ENCODE assay signal across 23 mouse cellular contexts in the genomic region with DNA sequence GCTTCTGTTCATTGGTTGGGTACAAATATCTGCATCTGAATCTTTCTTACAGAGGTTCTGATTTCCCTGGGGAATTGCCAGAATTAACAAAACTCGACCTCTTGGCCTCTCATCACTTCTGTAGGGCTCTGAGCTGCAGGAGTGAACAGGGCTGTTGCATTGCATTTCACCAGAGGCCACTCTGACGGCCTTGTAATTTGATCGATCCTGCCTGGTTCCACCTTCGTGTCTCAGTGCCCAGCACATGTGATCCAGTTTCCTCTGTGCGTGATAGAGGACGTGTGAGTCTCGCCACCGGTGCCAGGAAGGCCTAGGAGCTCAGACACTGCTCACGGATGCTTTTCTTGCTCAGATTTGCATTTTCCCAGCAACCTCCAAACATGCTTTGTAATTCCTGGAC. TPM values are rescaled to one million over a fixed set of nuclear protein-coding genes. Genes with fewer than 3 reads are reported as not detected.
"Had no signal": no experiment of that assay in that cellular context is flagged by ENCODE, and none has a peak within 500 bp of the region (broad histone marks: within the 10 kb centered on the region; RNA-seq: fewer than 3 reads in every experiment).

No protein-coding gene starts in this region.

- H3K9me3 ChIP-seq: kidney, embryonic 15.5 days; limb, embryonic 13.5 days; liver, embryonic 12.5 days; liver, embryonic 15.5 days; midbrain, embryonic 12.5 days; midbrain, embryonic 15.5 days; neural tube, embryonic 13.5 days had no signal

- H3K27ac ChIP-seq: kidney, embryonic 15.5 days; left cerebral cortex, adult 2 months; limb, embryonic 13.5 days; liver, embryonic 12.5 days; liver, embryonic 15.5 days; macrophage; midbrain, embryonic 12.5 days; midbrain, embryonic 15.5 days; neural tube, embryonic 13.5 days; stomach, postnatal 0 days had no signal

- ATAC-seq: liver, embryonic 12.5 days; midbrain, embryonic 15.5 days had no signal

- H3K9ac ChIP-seq: kidney, embryonic 15.5 days; limb, embryonic 13.5 days; liver, embryonic 12.5 days; liver, embryonic 15.5 days; midbrain, embryonic 12.5 days; midbrain, embryonic 15.5 days; neural tube, embryonic 13.5 days had no signal

- H3K4me3 ChIP-seq: kidney, embryonic 15.5 days; left cerebral cortex, adult 2 months; limb, embryonic 13.5 days; liver, embryonic 12.5 days; liver, embryonic 15.5 days; midbrain, embryonic 12.5 days; midbrain, embryonic 15.5 days; neural tube, embryonic 13.5 days had no signal

- H3K4me1 ChIP-seq: kidney, embryonic 15.5 days; limb, embryonic 13.5 days; liver, embryonic 12.5 days; liver, embryonic 15.5 days; midbrain, embryonic 12.5 days; midbrain, embryonic 15.5 days; neural tube, embryonic 13.5 days had no signal

- H3K36me3 ChIP-seq: kidney, embryonic 15.5 days; limb, embryonic 13.5 days; liver, embryonic 12.5 days; liver, embryonic 15.5 days; midbrain, embryonic 12.5 days; midbrain, embryonic 15.5 days; neural tube, embryonic 13.5 days had no signal

- DNase-seq: kidney, adult 8-10 months; kidney, postnatal 10 days; kidney, postnatal 36 days; layer of hippocampus, postnatal 36 days; liver; lung, adult 2 months; retina, postnatal 1 day; thymus, adult 2 months; thymus, postnatal 14 days; thymus, postnatal 4 days had no signal

- H3K4me2 ChIP-seq: kidney, embryonic 15.5 days; limb, embryonic 13.5 days; liver, embryonic 12.5 days; liver, embryonic 15.5 days; midbrain, embryonic 12.5 days; midbrain, embryonic 15.5 days; neural tube, embryonic 13.5 days had no signal

RNA-seq across cellular contexts. Expression of gene Otop1, which starts 10.0 kb away (rescaled TPM):
- polyA plus RNA-seq: kidney, embryonic 15.5 days; liver, embryonic 12.5 days; liver, embryonic 15.5 days; lung, embryonic 16.5 days; macrophage; midbrain, embryonic 12.5 days; midbrain, embryonic 15.5 days; neural tube, embryonic 13.5 days; small intestine, adult 2 months; stomach, embryonic 14.5 days had no signal

RNA-seq across cellular contexts. Expression of gene Drd5, which starts 33.4 kb away (rescaled TPM):
- polyA plus RNA-seq: kidney, embryonic 15.5 days; liver, embryonic 12.5 days; liver, embryonic 15.5 days; lung, adult 2 months; lung, embryonic 16.5 days; macrophage; small intestine, adult 2 months; stomach, embryonic 14.5 days; stomach, postnatal 0 days had no signal
